Mouse (Mus musculus) ES-Bruce4 (cell line): ENCODE results near the gene Cd3d. TPM values are rescaled to one million over a fixed set of nuclear protein-coding genes. Genes with fewer than 3 reads are reported as not detected.

Experiments
- H3K27ac ChIP-seq: 2 replicates; pipeline ENCODE4 v1.5.1; 2012; ENCODE audit warnings: low read length, inconsistent platforms; ENCODE audit not compliant: insufficient read depth
- H3K27me3 ChIP-seq: 2 replicates; pipeline ENCODE4 v1.6.1; 2012; ENCODE audit warnings: mild to moderate bottlenecking, low read length, inconsistent platforms; ENCODE audit not compliant: control insufficient read depth, poor library complexity, insufficient read depth, severe bottlenecking
- H3K36me3 ChIP-seq: 2 replicates; pipeline ENCODE4 v1.6.1; 2012; ENCODE audit warnings: inconsistent platforms, mild to moderate bottlenecking, low read length, moderate library complexity; ENCODE audit not compliant: control insufficient read depth, poor library complexity, insufficient read depth, severe bottlenecking
- H3K4me1 ChIP-seq: one replicate; pipeline ENCODE4 v1.8.1; 2011; ENCODE audit warnings: low read length; ENCODE audit not compliant: control insufficient read depth, insufficient read depth
- H3K4me3 ChIP-seq: 2 replicates; pipeline ENCODE4 v1.5.1; 2011; ENCODE audit warnings: low read depth, mild to moderate bottlenecking, low read length
- H3K9ac ChIP-seq: 2 replicates; pipeline ENCODE4 v1.6.1; 2012; ENCODE audit warnings: low read depth, mild to moderate bottlenecking, inconsistent platforms; ENCODE audit not compliant: poor library complexity, severe bottlenecking
- H3K9me3 ChIP-seq: replicated peaks from 2 replicates; pipeline ENCODE4 v1.6.1; 2012; ENCODE audit warnings: mild to moderate bottlenecking, low read length, inconsistent platforms; ENCODE audit not compliant: control insufficient read depth, poor library complexity, insufficient read depth, severe bottlenecking
- CTCF ChIP-seq: IDR thresholded peaks from one replicate; pipeline ENCODE4 v1.8.1; 2011; ENCODE audit warnings: low read depth, low read length
- EP300 ChIP-seq: IDR thresholded peaks from 2 replicates; pipeline ENCODE4 v1.6.1; 2011; ENCODE audit warnings: low read depth, low read length; ENCODE audit not compliant: insufficient read depth
- POLR2A ChIP-seq: IDR thresholded peaks from one replicate; pipeline ENCODE4 v1.8.1; 2011; ENCODE audit warnings: low read length; ENCODE audit not compliant: insufficient read depth
- polyA plus RNA-seq: library from polyadenylated mRNA; stranded (reverse); fragments of >200 nt; gene quantifications from 2 replicates; pipeline ENCODE4 v1.2.4, GENCODE M21; 2011; ENCODE audit warnings: low read depth; ENCODE audit not compliant: missing spikeins, insufficient read depth, insufficient read length

Gene Cd3d
- polyA plus RNA-seq, 1 experiment, result not detected

DNA sequence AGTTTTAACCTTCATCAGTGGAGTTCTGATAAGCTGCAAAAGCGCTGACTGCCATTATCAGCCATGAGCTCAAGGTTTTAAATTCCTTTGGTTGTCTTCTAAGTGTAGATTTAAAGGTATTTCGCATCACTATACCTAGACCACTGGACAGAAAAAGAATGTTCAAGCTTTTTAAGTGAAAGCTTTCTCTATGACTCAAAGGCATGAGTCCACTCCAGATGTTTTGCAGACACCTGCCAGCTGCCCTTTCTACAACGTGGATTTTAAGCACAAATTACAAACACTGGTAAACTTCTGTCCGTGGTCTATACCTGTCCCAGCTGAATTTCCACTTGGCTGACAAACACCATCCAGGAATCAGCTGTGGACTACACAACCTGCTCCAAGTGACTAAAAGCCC lies 13.4 kb downstream of the Cd3d start:
- TF ChIP-seq POLR2A (no peak), EP300 (no peak), CTCF (no peak)
- Histone ChIP-seq H3K27ac (no peak overlapping the region), H3K4me1 (no peaks in the 10 kb centered on the region), H3K27me3 (no peaks in the 10 kb centered on the region; the same call in 1 of the 2 replicates), H3K36me3 (no peaks in the 10 kb centered on the region), H3K9me3 (no peaks in the 10 kb centered on the region), H3K4me3 (no peak overlapping the region), H3K9ac (no peak overlapping the region)

GRCm38 (mm10) chr9:44996590-44996989 lies 15.0 kb downstream of the Cd3d start:
- no peak for TF ChIP-seq EP300
- Histone ChIP-seq H3K27ac (no peak overlapping the region), H3K9ac (no peak overlapping the region), H3K27me3 (no peaks in the 10 kb centered on the region; the same call in 1 of the 2 replicates), H3K36me3 (no peaks in the 10 kb centered on the region), H3K4me3 (no peak overlapping the region), H3K9me3 (no peaks in the 10 kb centered on the region), H3K4me1 (no peaks in the 10 kb centered on the region)

DNA sequence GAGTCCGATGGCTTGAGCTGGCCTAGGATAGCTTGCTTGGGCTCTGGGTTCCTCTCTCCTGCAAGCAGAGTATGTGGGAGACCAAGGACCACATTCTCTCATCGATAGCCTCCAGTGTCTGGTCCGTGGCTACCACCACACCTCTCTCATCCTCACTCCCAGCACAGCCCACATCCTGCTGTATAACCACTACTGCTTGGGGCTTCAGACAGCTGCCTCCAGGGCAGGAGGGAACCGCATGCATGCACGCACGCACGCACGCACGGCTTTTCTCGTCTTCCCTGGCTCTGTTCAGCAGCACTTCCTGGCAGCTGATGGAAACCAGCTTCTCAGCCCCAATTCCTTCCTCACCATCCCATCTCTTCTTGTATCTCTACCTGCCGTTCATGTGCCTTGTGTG lies 16.6 kb downstream of the Cd3d start:
- H3K27me3 ChIP-seq, result no peaks in the 10 kb centered on the region; the same call in 1 of the 2 replicates
- H3K4me1 ChIP-seq, result no peaks in the 10 kb centered on the region
- H3K9me3 ChIP-seq, result no peaks in the 10 kb centered on the region
- no peak overlapping the region for H3K9ac ChIP-seq
- no peak overlapping the region for H3K4me3 ChIP-seq
- no peak overlapping the region for H3K27ac ChIP-seq
- no peak for TF ChIP-seq CTCF
- TF ChIP-seq EP300, result no peak
- no peak for TF ChIP-seq POLR2A
- no peaks in the 10 kb centered on the region for H3K36me3 ChIP-seq

DNA sequence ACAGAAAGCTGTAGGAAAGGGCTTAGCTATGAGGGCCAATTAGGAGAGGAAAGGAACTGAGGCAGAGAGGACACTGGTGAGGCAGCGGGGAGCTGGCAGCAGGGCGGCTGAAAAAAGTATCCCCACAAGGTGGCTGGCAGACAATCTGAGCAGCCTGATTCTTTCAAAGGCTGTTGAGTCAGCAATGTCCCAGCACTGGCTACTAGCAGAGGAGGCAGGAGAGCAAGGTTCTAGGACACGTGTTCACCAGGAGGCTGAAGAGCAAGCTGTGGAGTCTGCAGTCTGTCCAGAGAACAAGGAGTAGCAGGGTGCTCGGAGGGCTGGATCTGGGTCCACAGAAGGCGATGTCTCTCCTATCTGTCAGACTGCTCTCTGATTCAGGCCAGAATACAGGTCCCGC lies 17.6 kb downstream of the Cd3d start:
- Histone ChIP-seq H3K4me3 (no peak overlapping the region), H3K9me3 (no peaks in the 10 kb centered on the region), H3K27ac (no peak overlapping the region), H3K9ac (no peak overlapping the region), H3K4me1 (no peaks in the 10 kb centered on the region), H3K36me3 (no peaks in the 10 kb centered on the region), H3K27me3 (no peaks in the 10 kb centered on the region; the same call in 1 of the 2 replicates)
- TF ChIP-seq POLR2A (no peak), EP300 (no peak), CTCF (no peak)

DNA sequence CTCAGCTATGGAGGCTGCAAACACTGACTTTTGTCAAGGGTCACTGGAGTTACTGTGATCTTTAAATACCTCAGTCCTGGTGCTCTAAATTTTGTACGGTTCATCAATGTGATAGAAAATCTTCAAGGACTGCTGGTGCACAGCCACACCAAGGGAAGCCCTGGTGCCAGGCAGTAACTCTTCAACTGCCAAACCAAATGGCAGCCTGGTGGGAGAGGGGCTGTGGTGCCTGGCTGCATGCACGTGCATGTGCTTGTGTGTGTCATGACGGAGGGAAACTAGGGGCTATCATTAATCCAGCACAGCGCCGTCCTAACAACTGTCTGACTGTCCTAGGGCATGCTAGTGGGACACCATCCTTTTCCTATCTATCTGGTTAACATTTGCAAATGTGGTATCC lies 18.2 kb downstream of the Cd3d start:
- H3K9me3 ChIP-seq, result no peaks in the 10 kb centered on the region
- H3K36me3 ChIP-seq, result no peaks in the 10 kb centered on the region
- H3K9ac ChIP-seq, result no peak overlapping the region
- H3K4me3 ChIP-seq, result no peak overlapping the region
- no peaks in the 10 kb centered on the region; the same call in 1 of the 2 replicates for H3K27me3 ChIP-seq
- no peaks in the 10 kb centered on the region for H3K4me1 ChIP-seq
- H3K27ac ChIP-seq, result no peak overlapping the region
- no peak for TF ChIP-seq CTCF
- no peak for TF ChIP-seq EP300
- no peak for TF ChIP-seq POLR2A

DNA sequence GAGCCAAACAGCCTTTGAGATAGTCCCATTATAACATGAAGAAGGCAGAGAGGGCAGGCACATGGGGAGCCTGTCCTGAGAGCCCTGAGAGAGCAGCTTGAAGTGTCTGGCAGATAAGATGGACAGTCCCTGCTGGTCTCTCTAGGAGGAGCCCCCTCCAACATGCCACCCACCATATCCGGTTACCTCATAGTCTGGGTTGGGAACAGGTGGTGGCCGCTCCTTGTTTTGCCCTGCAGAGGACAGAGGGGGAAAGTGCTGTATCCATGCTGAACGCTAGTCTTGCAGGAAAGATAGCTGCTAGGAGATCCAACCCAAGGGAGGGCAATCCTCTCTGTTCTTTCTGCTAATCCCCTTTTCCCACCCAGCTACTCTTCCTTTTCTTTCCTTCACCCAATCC lies 18.7 kb downstream of the Cd3d start:
- Histone ChIP-seq H3K36me3 (no peaks in the 10 kb centered on the region), H3K4me1 (no peaks in the 10 kb centered on the region), H3K27ac (no peak overlapping the region), H3K27me3 (no peaks in the 10 kb centered on the region), H3K4me3 (no peak overlapping the region), H3K9me3 (no peaks in the 10 kb centered on the region), H3K9ac (no peak overlapping the region)
- no peak for TF ChIP-seq EP300
- TF ChIP-seq CTCF, result no peak
- no peak for TF ChIP-seq POLR2A
